Mouse (Mus musculus): Measurements from ENCODE around the gene Baiap2l1. TPM values are rescaled to one million over a fixed set of nuclear protein-coding genes. Genes with fewer than 3 reads are reported as not detected.

Baiap2l1 gene
- polyA plus RNA-seq, 1 experiment from 2014 or later: 11.0 TPM

GRCm38 (mm10) chr5:144263496-144263895, 94.4 kb downstream of the Baiap2l1 start:
- Histone ChIP-seq H3K4me2 (ENCODE audit: low read length) (no peak overlapping the region), H3K27ac (replicated peaks in 1 of 2; ENCODE audit: control insufficient read depth in 1 of 2, insufficient read depth in 1 of 2, low read depth in 2 of 2, low read length in 2 of 2) (no peak overlapping the region), H3K9ac (ENCODE audit: low read length) (peak overlapping the region; percentile 32; the same call in 1 of the 2 replicates), H3K4me3 (ENCODE audit: control insufficient read depth in 1 of 2, insufficient read depth in 1 of 2, low read depth in 1 of 2, low read length in 2 of 2) (no peak overlapping the region), H3K36me3 (ENCODE audit: control insufficient read depth, insufficient read depth, low read length) (peaks cover 73% of the 10 kb centered on the region), H3K9me3 (ENCODE audit: control insufficient read depth, low read length) (no peaks in the 10 kb centered on the region), H3K27me3 (ENCODE audit: control insufficient read depth, insufficient read depth, low read length) (no peaks in the 10 kb centered on the region), H3K4me1 (ENCODE audit: control insufficient read depth in 2 of 2, insufficient read depth in 2 of 2, low read length in 2 of 2) (peaks cover 46 to 72% of the 10 kb centered on the region in 2 experiments)
- ATAC-seq (ENCODE audit: insufficient number of reproducible peaks, insufficient read depth, low FRiP score, low read depth): no peak
- whole genome bisulfite sequencing: 64% methylated on average over 13 of the region's 13 CpGs

- no peak overlapping the region; a peak in 1 of 4 replicates for H3K27ac ChIP-seq (replicated peaks in 1 of 2; ENCODE audit: control insufficient read depth in 1 of 2, insufficient read depth in 1 of 2, low read depth in 2 of 2, low read length in 2 of 2)
- peaks cover 73% of the 10 kb centered on the region for H3K36me3 ChIP-seq (ENCODE audit: control insufficient read depth, insufficient read depth, low read length)
- H3K9me3 ChIP-seq (ENCODE audit: control insufficient read depth, low read length): no peaks in the 10 kb centered on the region
- H3K4me2 ChIP-seq (ENCODE audit: low read length): no peak overlapping the region
- H3K4me1 ChIP-seq (ENCODE audit: control insufficient read depth in 2 of 2, insufficient read depth in 2 of 2, low read length in 2 of 2): peaks cover 46 to 72% of the 10 kb centered on the region in 2 experiments
- H3K9ac ChIP-seq (ENCODE audit: low read length): peak overlapping the region; percentile 32; the same call in 1 of the 2 replicates
- no peaks in the 10 kb centered on the region for H3K27me3 ChIP-seq (ENCODE audit: control insufficient read depth, insufficient read depth, low read length)
- ATAC-seq (ENCODE audit: insufficient number of reproducible peaks, insufficient read depth, low FRiP score, low read depth): no peak
- 42% methylated on average over 9 of the region's 9 CpGs for WGBS
- H3K4me3 ChIP-seq (ENCODE audit: control insufficient read depth in 1 of 2, insufficient read depth in 1 of 2, low read depth in 1 of 2, low read length in 2 of 2): no peak overlapping the region
These were observed 94.8 kb downstream of the Baiap2l1 start for GRCm38 (mm10) chr5:144263082-144263481.

GRCm38 (mm10) chr5:144261829-144262228, 96.1 kb downstream of the Baiap2l1 start:
- H3K4me1 ChIP-seq (ENCODE audit: control insufficient read depth in 2 of 2, insufficient read depth in 2 of 2, low read length in 2 of 2): peaks cover 49 to 72% of the 10 kb centered on the region in 2 experiments

GRCm38 (mm10) chr5:144261309-144261708, 96.6 kb downstream of the Baiap2l1 start:
- Histone ChIP-seq H3K27ac (replicated peaks in 1 of 2; ENCODE audit: control insufficient read depth in 1 of 2, insufficient read depth in 1 of 2, low read depth in 2 of 2, low read length in 2 of 2) (no peak overlapping the region), H3K4me1 (ENCODE audit: control insufficient read depth in 2 of 2, insufficient read depth in 2 of 2, low read length in 2 of 2) (peaks cover 50 to 71% of the 10 kb centered on the region in 2 experiments), H3K9ac (ENCODE audit: low read length) (no peak overlapping the region), H3K4me3 (ENCODE audit: control insufficient read depth in 1 of 2, insufficient read depth in 1 of 2, low read depth in 1 of 2, low read length in 2 of 2) (no peak overlapping the region), H3K27me3 (ENCODE audit: control insufficient read depth, insufficient read depth, low read length) (no peaks in the 10 kb centered on the region), H3K9me3 (ENCODE audit: control insufficient read depth, low read length) (no peaks in the 10 kb centered on the region), H3K36me3 (ENCODE audit: control insufficient read depth, insufficient read depth, low read length) (peaks cover 70% of the 10 kb centered on the region), H3K4me2 (ENCODE audit: low read length) (no peak overlapping the region)
- ATAC-seq (ENCODE audit: insufficient number of reproducible peaks, insufficient read depth, low FRiP score, low read depth): no peak
- WGBS: 76% methylated on average over 9 of the region's 9 CpGs

More at GRCm38 (mm10) chr5:144261829-144262228, 96.1 kb downstream of the Baiap2l1 start:
- H3K9ac ChIP-seq (ENCODE audit: low read length): no peak overlapping the region; the same call in 1 of the 2 replicates
- peaks cover 75% of the 10 kb centered on the region for H3K36me3 ChIP-seq (ENCODE audit: control insufficient read depth, insufficient read depth, low read length)
- no peak overlapping the region for H3K4me3 ChIP-seq (ENCODE audit: control insufficient read depth in 1 of 2, insufficient read depth in 1 of 2, low read depth in 1 of 2, low read length in 2 of 2)
- ATAC-seq (ENCODE audit: insufficient number of reproducible peaks, insufficient read depth, low FRiP score, low read depth): no peak
- H3K4me2 ChIP-seq (ENCODE audit: low read length): no peak overlapping the region
- no peak overlapping the region for H3K27ac ChIP-seq (replicated peaks in 1 of 2; ENCODE audit: control insufficient read depth in 1 of 2, insufficient read depth in 1 of 2, low read depth in 2 of 2, low read length in 2 of 2)
- no peaks in the 10 kb centered on the region for H3K27me3 ChIP-seq (ENCODE audit: control insufficient read depth, insufficient read depth, low read length)
- WGBS: 88% methylated on average over 5 of the region's 5 CpGs
- no peaks in the 10 kb centered on the region for H3K9me3 ChIP-seq (ENCODE audit: control insufficient read depth, low read length)

GRCm38 (mm10) chr5:144260464-144260863, 97.4 kb downstream of the Baiap2l1 start:
- peaks cover 62% of the 10 kb centered on the region for H3K36me3 ChIP-seq (ENCODE audit: control insufficient read depth, insufficient read depth, low read length)
- H3K9me3 ChIP-seq (ENCODE audit: control insufficient read depth, low read length): no peaks in the 10 kb centered on the region
- peaks cover 50 to 70% of the 10 kb centered on the region in 2 experiments for H3K4me1 ChIP-seq (ENCODE audit: control insufficient read depth in 2 of 2, insufficient read depth in 2 of 2, low read length in 2 of 2)
- no peak overlapping the region for H3K4me2 ChIP-seq (ENCODE audit: low read length)
- 75% methylated on average over 8 of the region's 8 CpGs for WGBS
- H3K9ac ChIP-seq (ENCODE audit: low read length): peak overlapping the region; percentile 27; the same call in 1 of the 2 replicates
- H3K4me3 ChIP-seq (ENCODE audit: control insufficient read depth in 1 of 2, insufficient read depth in 1 of 2, low read depth in 1 of 2, low read length in 2 of 2): no peak overlapping the region
- no peaks in the 10 kb centered on the region for H3K27me3 ChIP-seq (ENCODE audit: control insufficient read depth, insufficient read depth, low read length)
- no peak overlapping the region for H3K27ac ChIP-seq (replicated peaks in 1 of 2; ENCODE audit: control insufficient read depth in 1 of 2, insufficient read depth in 1 of 2, low read depth in 2 of 2, low read length in 2 of 2)
- no peak for ATAC-seq (ENCODE audit: insufficient number of reproducible peaks, insufficient read depth, low FRiP score, low read depth)

- Histone ChIP-seq H3K4me2 (ENCODE audit: low read length) (peak overlapping the region; percentile 75), H3K9me3 (ENCODE audit: control insufficient read depth, low read length) (no peaks in the 10 kb centered on the region), H3K4me1 (ENCODE audit: control insufficient read depth in 2 of 2, insufficient read depth in 2 of 2, low read length in 2 of 2) (peaks cover 52 to 75% of the 10 kb centered on the region in 2 experiments), H3K36me3 (ENCODE audit: control insufficient read depth, insufficient read depth, low read length) (peaks cover 51% of the 10 kb centered on the region), H3K27ac (replicated peaks in 1 of 2; ENCODE audit: control insufficient read depth in 1 of 2, insufficient read depth in 1 of 2, low read depth in 2 of 2, low read length in 2 of 2) (peak overlapping the region in 1 of 2 experiments; percentile 97; a peak in 2 of 4 replicates), H3K27me3 (ENCODE audit: control insufficient read depth, insufficient read depth, low read length) (no peaks in the 10 kb centered on the region), H3K4me3 (ENCODE audit: control insufficient read depth in 1 of 2, insufficient read depth in 1 of 2, low read depth in 1 of 2, low read length in 2 of 2) (peak overlapping the region in 1 of 2 experiments; percentile 99; a peak in 1 of 4 replicates), H3K9ac (ENCODE audit: low read length) (peak overlapping the region; percentile 99)
- ATAC-seq (ENCODE audit: insufficient number of reproducible peaks, insufficient read depth, low FRiP score, low read depth): no peak
- 69% methylated on average over 6 of the region's 6 CpGs for WGBS
These were observed 98.7 kb downstream of the Baiap2l1 start for GRCm38 (mm10) chr5:144259228-144259627.

- Histone ChIP-seq H3K27me3 (ENCODE audit: control insufficient read depth, insufficient read depth, low read length) (no peaks in the 10 kb centered on the region), H3K4me1 (ENCODE audit: control insufficient read depth in 2 of 2, insufficient read depth in 2 of 2, low read length in 2 of 2) (peaks cover 51 to 74% of the 10 kb centered on the region in 2 experiments), H3K9me3 (ENCODE audit: control insufficient read depth, low read length) (no peaks in the 10 kb centered on the region), H3K4me3 (ENCODE audit: control insufficient read depth in 1 of 2, insufficient read depth in 1 of 2, low read depth in 1 of 2, low read length in 2 of 2) (peak overlapping the region; percentile 46 to 99), H3K36me3 (ENCODE audit: control insufficient read depth, insufficient read depth, low read length) (peaks cover 49% of the 10 kb centered on the region), H3K9ac (ENCODE audit: low read length) (peak overlapping the region; percentile 99), H3K27ac (replicated peaks in 1 of 2; ENCODE audit: control insufficient read depth in 1 of 2, insufficient read depth in 1 of 2, low read depth in 2 of 2, low read length in 2 of 2) (peak overlapping the region; percentile 91 to 97), H3K4me2 (ENCODE audit: low read length) (peak overlapping the region; percentile 75)
- ATAC-seq (ENCODE audit: insufficient number of reproducible peaks, insufficient read depth, low FRiP score, low read depth): no peak
- WGBS: 25% methylated on average over 2 of the region's 2 CpGs
These were observed 99.2 kb downstream of the Baiap2l1 start for GRCm38 (mm10) chr5:144258687-144259086.

Measured in heart, embryonic 14.5 days (tissue).